Mouse (Mus musculus) small intestine, adult 2 months (tissue): ENCODE data around the gene Stac.

Experiments used
- CTCF ChIP-seq: fragments of 200-500 bp; IDR thresholded peaks from 2 replicates; pipeline ENCODE4 v1.5.1; 2012; ENCODE audit warnings: low read depth, mild to moderate bottlenecking, control low read depth, inconsistent platforms, low read length, moderate library complexity, mixed read lengths; ENCODE audit not compliant: insufficient replicate concordance, insufficient read length; ENCODE audit errors: extremely low read depth
- POLR2A ChIP-seq: fragments of 200-500 bp; IDR thresholded peaks from 2 replicates; pipeline ENCODE4 v1.6.1; 2012; ENCODE audit warnings: low read depth, mild to moderate bottlenecking, control low read depth, inconsistent platforms, low read length, moderate library complexity

- TF ChIP-seq CTCF (no peak), POLR2A (no peak)
These were observed 112.7 kb downstream of the Stac start for GRCm38 (mm10) chr9:111577453-111577852.
